Mouse (Mus musculus) embryonic facial prominence, embryonic 11.5 days (tissue): Measurements from ENCODE around the gene Sh2d3c. TPM values are rescaled to one million over a fixed set of nuclear protein-coding genes. Genes with fewer than 3 reads are reported as not detected.

ENCODE experiments used
- ATAC-seq: fragments of 200-750 bp; cut with Nextera tagmentation; replicated peaks from 2 replicates; pipeline ENCODE4 v1.8.0; 2017; ENCODE audit warnings: low read depth; ENCODE audit not compliant: insufficient number of reproducible peaks, low FRiP score, low TSS enrichment
- DNase-seq: peaks from one replicate; pipeline ENCODE4 v3.0.0-alpha.2; 2015; ENCODE audit warnings: low spot score
- H3K27ac ChIP-seq: fragments of 300-500 bp; sonication (generic); replicated peaks from 2 replicates; pipeline ENCODE4 v1.5.1; 2014; ENCODE audit warnings: mild to moderate bottlenecking, low read depth, low read length, control low read depth
- H3K27me3 ChIP-seq: fragments of 300-500 bp; sonication (generic); 2 replicates; pipeline ENCODE4 v1.6.1; 2014; ENCODE audit warnings: mild to moderate bottlenecking, low read length, moderate library complexity, mixed read lengths; ENCODE audit not compliant: control insufficient read depth, insufficient read depth
- H3K36me3 ChIP-seq: fragments of 300-500 bp; sonication (generic); replicated peaks from 2 replicates; pipeline ENCODE4 v1.6.1; 2014; ENCODE audit warnings: low read depth, mild to moderate bottlenecking, low read length, moderate library complexity, mixed read lengths; ENCODE audit not compliant: control insufficient read depth, insufficient read depth
- H3K4me1 ChIP-seq: fragments of 300-500 bp; sonication (generic); 2 replicates; pipeline ENCODE4 v1.6.1; 2014; ENCODE audit warnings: low read length, mixed read lengths; ENCODE audit not compliant: control insufficient read depth, insufficient read depth
- H3K4me2 ChIP-seq: fragments of 300-500 bp; sonication (generic); 2 replicates; pipeline ENCODE4 v1.6.1; 2014; ENCODE audit warnings: low read depth, mild to moderate bottlenecking, control low read depth, low read length, moderate library complexity
- H3K4me3 ChIP-seq: fragments of 300-500 bp; sonication (generic); 2 replicates; pipeline ENCODE4 v1.5.1; 2014; ENCODE audit warnings: low read depth, low read length, control low read depth
- H3K9ac ChIP-seq: fragments of 300-500 bp; sonication (generic); replicated peaks from 2 replicates; pipeline ENCODE4 v1.6.1; 2014; ENCODE audit warnings: mild to moderate bottlenecking, control low read depth, low read length
- H3K9me3 ChIP-seq: fragments of 300-500 bp; sonication (generic); replicated peaks from 2 replicates; pipeline ENCODE4 v1.6.1; 2016; ENCODE audit warnings: mild to moderate bottlenecking, low read length, inconsistent platforms, mixed read lengths; ENCODE audit not compliant: control insufficient read depth
- WGBS: fragments of 180-500 bp; shearing (Covaris S2); extraction: QIAGEN DNeasy Blood & Tissue Kit; methylation state at CpG from one replicate; pipeline ENCODE4 v1.1.7; 2014; 5-methylcytosine and 5-hydroxymethylcytosine counted together
- polyA plus RNA-seq: library from polyadenylated mRNA; unstranded; fragments of >200 nt; fragmentation: Nextera tagmentation; extraction: Ambion mirVana; gene quantifications from 2 replicates; pipeline ENCODE4 v1.2.1, GENCODE M21; 2014

The Sh2d3c gene
- polyA plus RNA-seq = 21.1 and 22.2 TPM in 2 replicates

DNA sequence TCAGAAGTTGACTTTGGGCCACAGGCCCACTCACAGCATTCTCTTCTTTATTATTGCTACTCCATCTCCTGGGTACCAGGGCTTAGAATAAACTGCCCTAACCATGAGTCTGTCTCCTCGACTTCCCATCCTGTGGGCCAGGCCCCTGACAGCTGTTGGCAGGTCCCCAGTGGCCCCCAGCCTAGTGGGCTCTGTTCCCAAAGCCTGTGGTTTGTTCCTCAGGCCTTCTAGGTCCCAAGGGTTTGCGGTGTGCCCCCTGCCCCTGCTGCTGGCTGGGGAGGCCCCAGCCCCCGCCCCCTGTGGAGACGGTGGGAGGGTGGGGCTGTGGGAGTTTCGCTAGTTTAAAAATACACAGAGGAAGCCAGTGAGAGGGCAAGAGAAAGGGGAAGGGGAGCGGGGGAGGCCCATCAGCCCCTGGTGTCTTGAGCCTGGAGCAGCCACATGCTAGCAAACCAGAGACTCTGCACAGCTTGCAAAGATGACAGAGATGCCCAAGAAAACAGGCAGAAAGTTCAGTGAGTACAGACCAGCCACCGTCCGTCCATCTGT, at the start of gene Sh2d3c:
Gene Sh2d3c, plus strand, starts transcription at position 375 of the 549 bp plus-strand sequence.
- WGBS = 46% methylated on average over 8 of the region's 8 CpGs
- Histone ChIP-seq H3K27ac (peak within 1 kb of the TSS; percentile 52; the same call in 1 of the 2 replicates), H3K4me1 (peaks cover 5% of the 10 kb centered on the region; the same call in 1 of the 2 replicates), H3K9ac (peak within 1 kb of the TSS; percentile 34), H3K4me2 (peak within 1 kb of the TSS; percentile 10; the same call in 1 of the 2 replicates), H3K36me3 (no peaks in the 10 kb centered on the region), H3K4me3 (no peak within 1 kb of the TSS), H3K27me3 (no peaks in the 10 kb centered on the region), H3K9me3 (no peaks in the 10 kb centered on the region)
- DNase-seq (no peak), ATAC-seq (no peak)

DNA sequence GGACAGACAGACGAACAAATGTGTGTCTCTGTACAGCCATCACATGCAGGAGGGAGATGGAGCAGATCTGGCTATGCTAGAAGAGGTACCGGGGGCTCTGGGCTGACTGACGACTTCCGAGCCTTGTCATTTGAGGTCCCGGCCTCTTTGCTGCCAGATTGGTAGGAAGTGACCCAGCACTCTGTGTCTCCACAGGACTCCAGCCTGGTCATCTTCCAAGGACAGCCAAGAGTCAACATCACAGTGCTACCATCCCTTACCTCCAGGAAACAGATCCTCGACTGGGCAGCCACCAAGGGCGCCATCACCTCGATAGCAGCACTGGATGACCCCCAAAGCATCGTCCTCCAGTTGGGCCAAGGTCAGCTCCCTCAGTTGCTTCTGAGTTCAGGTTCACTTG, 49.7 kb upstream of the Sh2d3c start:
- 92% methylated on average over 9 of the region's 9 CpGs for WGBS
- no peak for ATAC-seq

DNA sequence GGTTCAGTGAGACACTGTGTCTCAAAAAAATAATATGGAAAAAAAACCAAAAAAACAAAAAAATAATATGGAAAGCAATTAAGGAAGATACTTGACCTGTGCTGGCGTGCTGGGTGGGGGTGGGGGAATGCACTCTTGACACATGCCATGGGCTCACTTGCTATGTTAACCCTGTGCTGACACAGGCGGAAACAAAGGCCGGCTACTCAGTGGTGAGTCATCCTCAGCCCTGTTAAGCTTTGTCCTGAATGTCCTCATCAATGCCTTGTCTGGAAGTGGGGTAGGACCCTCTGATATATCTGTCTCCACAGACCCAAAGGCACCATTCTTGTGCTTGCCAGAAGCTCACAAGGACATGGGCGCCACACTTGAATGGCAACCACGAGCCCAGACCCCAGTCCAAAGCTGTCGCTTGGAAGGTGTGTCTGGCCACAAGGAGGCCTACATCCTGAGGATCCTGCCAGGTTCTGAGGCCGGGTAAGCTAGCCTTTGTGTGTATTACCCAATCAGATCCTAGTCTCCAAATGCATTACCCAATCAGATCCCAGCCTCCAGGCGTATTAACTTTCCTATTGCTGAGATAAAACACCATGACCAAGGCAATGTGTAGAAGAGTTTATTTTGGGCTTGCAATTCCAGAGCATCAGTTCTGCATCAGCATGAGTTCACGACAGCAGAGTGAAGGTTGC, 48.8 kb upstream of the Sh2d3c start:
- no peak for DNase-seq
- ATAC-seq = no peak

More for the DNA sequence above, 49.7 kb upstream of the Sh2d3c start:
- Histone ChIP-seq H3K27ac (no peak overlapping the region), H3K9ac (no peak overlapping the region), H3K9me3 (no peaks in the 10 kb centered on the region), H3K36me3 (no peaks in the 10 kb centered on the region), H3K4me2 (no peak overlapping the region), H3K4me1 (no peaks in the 10 kb centered on the region), H3K27me3 (no peaks in the 10 kb centered on the region), H3K4me3 (no peak overlapping the region)
- no peak for DNase-seq

DNA sequence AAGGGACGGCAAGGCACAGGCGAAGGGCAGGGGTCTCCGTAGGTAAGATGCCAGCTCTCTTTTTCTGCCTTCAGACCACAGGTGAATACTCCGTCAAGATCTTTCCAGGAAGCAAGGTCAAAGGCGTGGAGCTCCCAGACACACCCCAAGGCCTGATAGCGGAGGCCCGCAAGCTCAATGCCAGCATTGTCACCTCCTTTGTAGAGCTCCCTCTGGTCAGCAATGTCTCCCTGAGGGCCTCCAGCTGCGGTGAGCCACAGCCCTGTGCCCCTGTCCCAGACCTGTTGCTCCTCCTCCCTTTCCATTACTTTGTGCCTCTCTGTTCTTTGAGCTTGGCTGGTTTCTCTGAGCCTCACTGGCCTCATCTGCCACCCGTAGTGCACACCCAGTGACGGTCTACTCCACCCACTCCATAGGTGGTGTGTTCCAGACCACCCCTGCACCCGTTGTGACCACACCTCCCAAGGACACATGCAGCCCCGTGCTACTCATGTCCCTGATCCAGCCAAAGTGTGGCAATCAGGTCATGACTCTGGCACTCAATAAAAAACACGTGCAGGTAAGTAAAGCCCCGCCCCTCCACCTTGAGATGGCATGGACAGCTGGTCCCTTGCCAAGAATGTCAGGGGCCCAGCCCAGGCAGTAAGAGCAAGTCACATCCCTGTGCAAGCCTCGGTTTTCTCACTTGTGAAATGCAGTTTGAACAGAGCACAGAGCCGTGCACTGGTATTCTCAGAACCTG, 47.5 kb upstream of the Sh2d3c start:
- Histone ChIP-seq H3K36me3 (no peaks in the 10 kb centered on the region), H3K27me3 (no peaks in the 10 kb centered on the region), H3K4me2 (no peak overlapping the region), H3K27ac (no peak overlapping the region), H3K9ac (no peak overlapping the region), H3K9me3 (no peaks in the 10 kb centered on the region), H3K4me1 (no peaks in the 10 kb centered on the region), H3K4me3 (no peak overlapping the region)
- DNase-seq = no peak
- no peak for ATAC-seq
- WGBS = 83% methylated on average over 16 of the region's 16 CpGs

More for the DNA sequence above, 48.8 kb upstream of the Sh2d3c start:
- H3K9me3 ChIP-seq = no peaks in the 10 kb centered on the region
- H3K27ac ChIP-seq = no peak overlapping the region
- no peaks in the 10 kb centered on the region for H3K36me3 ChIP-seq
- no peak overlapping the region for H3K4me3 ChIP-seq
- no peaks in the 10 kb centered on the region for H3K4me1 ChIP-seq
- H3K4me2 ChIP-seq = no peak overlapping the region
- WGBS = 70% methylated on average over 9 of the region's 9 CpGs
- H3K27me3 ChIP-seq = no peaks in the 10 kb centered on the region
- no peak overlapping the region for H3K9ac ChIP-seq

DNA sequence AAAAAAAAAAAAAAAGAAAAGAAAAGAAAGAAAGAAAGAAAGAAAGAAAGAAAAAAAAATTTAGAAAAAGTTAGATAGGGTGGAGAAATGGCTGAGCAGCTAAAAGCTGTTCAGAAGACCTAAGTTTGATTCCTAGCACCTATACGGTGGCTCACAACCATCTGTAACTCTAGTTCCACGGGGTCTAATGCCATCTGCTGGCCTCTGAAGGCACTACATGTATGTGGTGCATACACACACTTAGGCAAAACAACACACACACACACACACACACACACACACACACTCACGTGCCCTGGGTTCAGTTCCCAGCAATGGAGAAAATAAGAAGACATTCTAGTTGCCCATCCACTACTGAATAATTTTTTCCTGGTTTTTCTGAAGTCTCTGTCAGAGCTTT, 44.0 kb upstream of the Sh2d3c start:
- WGBS = 84% methylated on average over 3 of the region's 3 CpGs
- no peak for DNase-seq

DNA sequence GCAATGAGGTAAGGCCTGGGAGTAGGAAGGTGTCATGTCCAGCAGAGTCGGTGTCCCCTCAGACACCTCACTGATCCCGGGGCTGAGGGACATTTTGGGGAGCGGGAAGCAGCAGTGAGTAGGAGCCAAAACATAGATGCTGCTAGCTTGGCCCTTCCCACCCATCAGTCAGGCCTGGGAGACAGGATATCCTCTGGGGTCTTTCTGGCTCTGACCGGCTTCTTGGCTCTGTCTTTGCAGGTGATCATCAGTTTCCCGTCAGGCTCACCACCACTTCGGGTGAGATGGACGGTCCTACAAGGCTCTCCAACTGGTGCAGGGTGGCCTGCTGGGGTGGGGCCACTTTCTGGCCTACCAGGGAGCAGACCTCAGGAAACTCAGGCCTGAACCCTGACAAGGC, 43.2 kb upstream of the Sh2d3c start:
- ATAC-seq (no peak), DNase-seq (no peak)
- Histone ChIP-seq H3K9me3 (no peaks in the 10 kb centered on the region), H3K4me3 (no peak overlapping the region), H3K9ac (no peak overlapping the region), H3K27me3 (no peaks in the 10 kb centered on the region), H3K4me2 (no peak overlapping the region), H3K4me1 (no peaks in the 10 kb centered on the region), H3K27ac (no peak overlapping the region), H3K36me3 (no peaks in the 10 kb centered on the region)
- 97% methylated on average over 7 of the region's 7 CpGs for WGBS

More for the DNA sequence above, 44.0 kb upstream of the Sh2d3c start:
- no peak overlapping the region for H3K9ac ChIP-seq
- no peak overlapping the region for H3K27ac ChIP-seq
- no peaks in the 10 kb centered on the region for H3K4me1 ChIP-seq
- ATAC-seq = no peak
- H3K9me3 ChIP-seq = no peaks in the 10 kb centered on the region
- no peaks in the 10 kb centered on the region for H3K27me3 ChIP-seq
- no peak overlapping the region for H3K4me2 ChIP-seq
- no peak overlapping the region for H3K4me3 ChIP-seq
- H3K36me3 ChIP-seq = no peaks in the 10 kb centered on the region

DNA sequence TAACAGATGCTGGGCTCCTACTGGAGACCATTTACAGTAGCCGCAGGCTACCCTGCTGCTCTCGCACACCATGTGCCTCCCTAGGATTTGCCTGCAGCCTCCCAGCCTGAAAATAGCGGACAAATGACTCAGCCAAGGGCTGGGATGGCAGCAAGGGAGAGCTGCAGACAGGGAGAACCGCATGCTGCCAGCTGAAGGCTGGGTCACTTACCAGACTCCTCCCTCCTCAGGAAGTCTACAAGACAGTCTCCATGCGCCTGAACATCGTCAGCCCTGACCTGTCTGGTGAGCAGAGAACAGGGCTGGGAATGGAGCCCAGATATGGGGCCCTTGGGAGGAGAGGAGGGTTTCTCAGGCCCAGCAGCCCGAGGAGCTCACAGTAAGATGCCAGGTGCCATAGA, 40.8 kb upstream of the Sh2d3c start:
- H3K9me3 ChIP-seq = no peaks in the 10 kb centered on the region
- H3K36me3 ChIP-seq = no peaks in the 10 kb centered on the region; the same call in 1 of the 2 replicates
- no peaks in the 10 kb centered on the region for H3K27me3 ChIP-seq
- no peak overlapping the region for H3K4me3 ChIP-seq
- H3K4me1 ChIP-seq = no peaks in the 10 kb centered on the region
- no peak for DNase-seq
- WGBS = 50% methylated on average over 7 of the region's 7 CpGs
- no peak overlapping the region for H3K4me2 ChIP-seq
- H3K27ac ChIP-seq = no peak overlapping the region
- ATAC-seq = no peak
- H3K9ac ChIP-seq = no peak overlapping the region; the same call in 1 of the 2 replicates
